Mouse (Mus musculus) lung, postnatal 14 days (tissue): ENCODE results near the gene Rasgef1b.

Experiments used
- DNase-seq: peaks from one replicate; pipeline ENCODE4 v3.0.0; 2021

Gene Rasgef1b

DNA sequence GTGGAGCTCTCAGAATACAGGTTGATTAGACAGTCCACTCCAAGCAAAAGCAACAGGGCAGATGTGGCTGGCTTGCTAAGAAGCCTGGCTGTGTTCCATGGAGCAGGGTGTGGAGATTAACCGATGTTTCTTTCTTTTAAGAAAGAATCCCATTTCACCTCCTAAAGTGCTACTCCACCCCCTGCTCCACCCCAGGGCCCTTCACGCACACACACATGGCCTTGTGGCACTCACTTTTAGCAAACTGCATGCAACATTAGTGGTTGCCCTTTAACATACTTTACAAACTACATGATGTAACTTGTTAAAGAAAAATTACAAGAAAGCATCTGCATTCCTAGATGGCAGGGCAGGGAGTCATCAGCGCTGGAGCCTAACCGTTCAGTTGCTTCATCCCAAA is 378.8 kb downstream of the Rasgef1b start:
- DNase-seq, result no peak

DNA sequence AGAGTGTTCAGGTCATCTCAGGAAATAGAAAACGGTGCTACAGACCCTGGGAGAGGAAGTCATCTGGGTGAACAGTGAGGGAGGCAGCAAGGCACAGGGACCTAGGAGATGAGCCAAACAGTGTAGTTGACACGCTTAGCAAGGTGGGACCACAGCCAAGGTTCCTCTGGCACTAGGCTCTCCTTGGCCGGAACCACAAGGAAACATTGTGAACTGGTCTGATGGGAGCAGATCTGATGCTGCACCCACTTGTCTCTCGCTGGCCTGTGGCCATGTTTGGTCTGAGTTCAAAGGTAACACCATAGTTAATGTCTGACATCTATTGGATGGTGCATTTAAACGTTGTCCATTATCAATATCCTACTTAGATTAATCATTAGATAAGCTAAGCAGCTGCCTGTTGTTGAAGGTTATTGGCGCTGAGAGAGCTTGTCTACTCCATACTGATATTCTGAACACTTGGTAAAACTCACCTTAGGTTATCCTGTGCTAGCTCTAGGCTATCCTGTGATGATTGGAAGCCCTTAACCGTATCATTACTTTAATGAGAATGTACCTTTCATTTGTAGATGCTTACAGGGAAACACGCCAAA is 380.5 kb downstream of the Rasgef1b start:
- DNase-seq, result peak; percentile 71

DNA sequence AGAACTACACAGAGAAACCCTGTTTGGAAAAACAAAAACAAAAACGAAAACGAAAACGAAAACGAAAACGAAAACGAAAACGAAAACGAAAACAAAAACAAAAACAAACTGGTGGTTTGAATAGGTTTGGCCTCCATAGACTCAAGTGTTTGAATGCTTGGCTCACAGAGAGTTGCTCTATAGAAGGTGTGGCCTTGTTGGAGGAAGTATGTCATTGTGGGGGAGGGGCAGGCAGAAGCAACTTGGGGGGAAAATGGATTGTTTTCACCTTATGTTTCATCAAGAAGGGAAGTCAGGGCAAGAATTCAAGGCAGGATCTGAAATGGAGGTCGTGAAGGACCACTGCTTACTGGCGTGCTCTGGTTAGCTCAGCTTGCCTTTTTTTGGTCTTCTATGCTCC is 386.3 kb downstream of the Rasgef1b start:
- DNase-seq, result no peak

DNA sequence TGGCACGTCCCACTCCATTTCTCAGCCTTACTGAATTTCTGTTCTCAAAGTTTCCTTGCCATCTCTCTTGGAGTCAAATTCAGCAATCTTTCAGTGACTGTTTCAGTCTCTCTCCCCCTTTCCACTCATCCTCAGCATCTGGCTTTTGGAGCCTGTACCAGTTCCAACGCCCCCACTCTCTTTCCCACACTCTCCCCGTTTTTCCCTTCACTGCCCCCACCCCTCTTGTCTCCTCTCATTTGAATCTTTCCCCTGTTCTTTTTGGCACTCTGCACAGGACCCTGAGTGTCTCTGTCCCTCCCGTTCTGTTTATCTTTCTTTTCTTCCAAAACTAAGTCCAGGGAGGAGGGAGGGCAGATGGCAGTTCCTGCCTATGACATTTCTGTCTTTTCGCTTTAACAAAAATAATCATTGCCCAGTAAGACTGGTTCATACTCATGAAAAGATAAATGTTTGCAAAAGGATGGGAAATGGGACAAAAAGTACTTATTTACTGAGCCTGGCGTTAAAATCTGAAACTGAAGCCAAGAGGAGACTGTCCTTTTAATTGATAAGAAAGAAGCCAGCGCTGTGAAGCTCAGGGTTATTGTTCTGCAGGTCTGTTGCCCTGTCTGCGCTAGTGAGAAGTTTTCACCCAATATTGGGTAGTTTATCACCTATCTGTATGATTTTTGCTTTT is 388.4 kb downstream of the Rasgef1b start:
- DNase-seq, result peak; percentile 22

DNA sequence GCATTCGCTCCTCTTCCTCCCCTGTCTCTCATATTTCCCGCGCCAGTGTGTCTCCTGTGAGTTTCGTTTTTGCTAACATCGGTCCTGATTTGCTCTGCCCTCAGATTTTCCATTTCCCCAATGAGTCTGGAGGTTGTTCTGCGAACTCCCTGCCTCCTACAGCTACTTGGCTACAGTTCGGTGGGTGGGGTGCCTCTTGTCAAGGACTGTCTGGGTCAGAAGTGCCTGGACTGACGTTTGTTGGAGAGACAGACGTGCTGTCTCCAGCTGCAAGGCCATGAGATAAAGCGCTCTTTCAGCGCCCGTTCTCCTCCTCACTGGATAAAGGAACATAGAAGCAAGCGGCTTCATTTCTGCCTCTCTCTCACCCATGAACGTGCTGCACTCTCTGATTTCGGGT is 389.1 kb downstream of the Rasgef1b start:
- DNase-seq, result peak; percentile 69

DNA sequence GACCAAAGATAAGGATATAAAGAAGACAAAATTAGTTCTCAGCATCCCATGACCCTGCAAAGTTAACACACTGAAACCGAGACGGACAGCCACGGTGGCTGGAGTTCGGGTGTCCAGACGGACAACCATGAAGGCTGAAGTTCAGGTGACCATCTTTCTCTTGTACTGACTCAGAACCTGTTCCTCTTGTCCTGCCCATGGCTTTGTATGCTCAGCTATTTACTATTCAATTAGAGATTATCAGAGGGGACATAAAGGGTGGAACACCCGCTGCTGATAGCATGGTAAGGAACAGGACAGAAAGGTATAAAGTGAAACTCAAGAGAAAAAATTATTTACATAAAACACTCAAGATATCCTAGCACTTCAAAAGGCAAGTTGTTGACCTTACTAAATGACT is 390.0 kb downstream of the Rasgef1b start:
- DNase-seq, result no peak

DNA sequence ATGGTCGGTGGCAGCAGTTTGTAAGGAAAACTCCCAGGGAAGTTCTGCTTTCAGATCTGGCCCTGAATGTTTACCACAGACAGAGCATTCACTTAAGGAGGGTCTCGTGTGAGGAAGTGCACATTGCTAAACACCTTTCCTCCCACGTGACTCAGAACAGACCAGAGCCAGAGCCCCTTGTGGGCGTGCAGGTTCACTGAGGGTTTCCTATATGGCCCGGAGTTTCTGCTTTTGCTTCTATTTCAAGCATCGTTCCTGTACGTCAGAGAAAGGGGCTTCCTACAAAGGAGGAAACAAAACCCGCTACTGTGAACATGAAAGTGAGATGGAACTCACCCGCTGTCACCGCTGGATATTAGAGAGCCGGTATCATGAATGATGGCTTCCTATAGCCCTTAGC is 392.4 kb downstream of the Rasgef1b start:
- DNase-seq, result peak; percentile 17

DNA sequence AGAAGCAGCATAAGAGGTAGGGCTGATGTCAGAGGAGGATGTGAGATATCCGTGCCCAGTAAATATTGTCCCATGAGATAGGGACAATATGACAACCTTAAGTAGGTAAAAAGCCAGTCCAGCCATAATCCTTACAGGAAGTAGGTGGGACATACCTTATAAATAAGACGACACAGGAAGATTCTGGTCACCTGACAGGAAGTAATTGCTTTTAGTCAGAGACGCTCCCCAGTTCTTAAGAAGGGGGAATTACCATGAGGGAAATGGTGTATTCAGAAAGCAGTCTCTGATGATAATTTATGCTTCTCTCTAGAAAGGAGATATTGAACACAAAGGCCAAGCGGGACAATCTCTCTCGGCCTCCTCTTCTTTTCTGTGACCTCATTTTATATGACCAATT is 394.8 kb downstream of the Rasgef1b start:
- DNase-seq, result no peak

DNA sequence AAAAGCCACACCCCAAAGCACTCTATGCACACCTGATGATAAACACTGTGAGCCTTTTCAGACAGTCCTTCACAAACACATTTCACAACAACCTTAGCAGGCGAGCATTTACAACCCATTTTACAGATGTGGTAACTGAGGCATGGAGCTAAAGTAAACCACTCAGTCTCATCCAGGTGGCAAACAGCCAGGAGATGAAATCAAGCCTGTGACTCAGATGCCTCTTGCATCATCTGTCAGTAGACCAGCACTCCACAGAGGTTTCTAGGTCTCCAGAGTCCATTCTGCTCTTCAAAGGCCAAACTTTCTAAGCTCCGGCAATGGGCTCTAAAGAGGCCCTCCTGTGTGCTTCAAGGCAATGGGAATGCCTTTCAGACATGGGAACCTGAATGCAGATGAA is 396.8 kb downstream of the Rasgef1b start:
- no peak for DNase-seq

DNA sequence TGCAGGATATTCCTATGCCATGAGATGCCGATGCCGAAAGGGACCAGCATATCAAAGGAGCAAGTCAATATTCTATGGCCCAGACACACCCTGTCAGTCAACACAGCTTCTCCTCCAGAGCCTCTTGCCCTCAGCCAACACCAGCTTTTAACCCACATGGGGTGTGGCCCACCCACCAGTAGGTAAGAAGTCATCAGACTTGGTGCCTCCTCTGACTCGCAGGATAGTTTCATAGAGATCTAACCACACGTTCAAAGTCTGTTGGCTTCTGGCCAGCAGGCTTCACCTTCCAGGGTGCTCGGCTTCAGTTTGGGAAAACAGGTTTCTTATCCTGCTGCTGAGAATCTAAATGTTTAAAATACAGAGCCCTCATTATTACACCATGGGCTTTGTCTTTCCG is 399.8 kb downstream of the Rasgef1b start:
- DNase-seq, result no peak

DNA sequence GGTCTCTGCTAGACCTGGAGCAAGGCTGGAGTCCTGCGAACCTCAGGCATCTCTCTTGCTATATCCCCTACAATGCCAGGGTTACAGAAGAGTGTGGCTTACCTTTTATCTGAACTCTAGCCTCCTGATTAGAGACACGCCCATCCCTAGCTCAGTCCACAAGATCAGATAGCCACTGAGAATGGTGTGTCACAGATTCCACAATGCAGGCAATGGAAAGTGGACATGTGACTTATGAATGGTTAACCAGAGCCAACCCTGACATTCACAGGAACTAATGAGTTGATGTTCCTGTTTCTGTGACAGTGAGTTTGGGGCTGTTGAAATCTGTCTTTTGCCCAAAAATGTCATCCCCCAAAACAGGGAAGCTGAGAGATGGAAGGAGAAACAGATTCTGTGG is 401.8 kb downstream of the Rasgef1b start:
- DNase-seq, result no peak

DNA sequence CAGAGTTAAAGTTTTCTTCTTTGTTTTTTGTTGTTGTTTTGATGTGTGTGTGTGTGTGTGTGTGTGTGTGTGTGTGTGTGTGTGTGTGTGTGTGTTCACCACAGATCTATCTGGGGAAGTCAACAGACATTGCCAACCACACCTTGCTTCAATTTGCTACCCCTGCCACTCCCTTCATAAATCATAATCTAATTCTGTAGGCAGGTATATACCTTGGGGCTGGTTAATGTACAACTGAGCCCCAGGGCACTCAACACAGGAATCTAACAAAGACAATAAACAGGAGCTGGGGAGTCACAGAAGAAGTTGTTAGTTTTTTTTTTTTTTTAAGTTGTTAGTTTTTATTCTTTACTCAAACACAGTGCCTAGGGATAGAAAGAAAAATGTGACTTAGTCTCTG is 403.6 kb downstream of the Rasgef1b start:
- no peak for DNase-seq

DNA sequence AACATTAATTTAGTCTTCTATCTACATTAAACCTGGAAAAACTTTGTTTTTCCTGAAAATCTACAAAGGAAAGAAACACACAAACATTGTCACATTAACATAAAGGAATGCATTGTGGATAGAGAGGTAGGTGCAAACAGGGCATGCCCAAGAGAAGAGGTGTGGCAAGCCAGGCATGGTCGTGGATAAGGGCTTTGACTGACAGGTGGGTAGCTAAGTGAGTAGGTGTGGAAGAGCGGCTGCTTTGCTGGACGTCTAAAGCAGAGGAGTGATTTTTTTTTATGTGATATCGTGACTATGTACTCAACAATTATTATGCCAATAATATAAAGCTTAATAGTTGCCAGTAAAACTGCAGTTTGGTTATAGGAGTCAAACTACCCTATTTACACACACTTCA is 408.1 kb downstream of the Rasgef1b start:
- DNase-seq, result no peak

DNA sequence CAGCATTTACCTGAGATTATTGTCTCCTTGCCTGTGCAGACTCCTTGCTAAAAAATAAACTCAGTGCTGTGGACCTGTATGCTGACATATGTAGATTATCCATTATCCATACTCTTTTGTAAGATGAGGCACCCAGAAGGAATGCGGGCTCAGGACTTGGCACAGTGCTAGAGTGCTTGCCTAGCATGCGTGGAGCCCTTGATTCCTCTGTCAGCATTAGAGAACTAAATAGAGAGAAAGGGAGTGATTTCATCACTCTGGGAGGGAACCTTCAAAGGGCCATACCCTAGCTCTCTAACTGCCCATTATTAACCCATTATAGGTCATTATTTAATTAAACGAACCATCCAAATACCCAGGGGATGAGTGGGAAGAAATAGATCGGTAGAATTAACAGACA is 430.9 kb downstream of the Rasgef1b start:
- DNase-seq, result no peak

DNA sequence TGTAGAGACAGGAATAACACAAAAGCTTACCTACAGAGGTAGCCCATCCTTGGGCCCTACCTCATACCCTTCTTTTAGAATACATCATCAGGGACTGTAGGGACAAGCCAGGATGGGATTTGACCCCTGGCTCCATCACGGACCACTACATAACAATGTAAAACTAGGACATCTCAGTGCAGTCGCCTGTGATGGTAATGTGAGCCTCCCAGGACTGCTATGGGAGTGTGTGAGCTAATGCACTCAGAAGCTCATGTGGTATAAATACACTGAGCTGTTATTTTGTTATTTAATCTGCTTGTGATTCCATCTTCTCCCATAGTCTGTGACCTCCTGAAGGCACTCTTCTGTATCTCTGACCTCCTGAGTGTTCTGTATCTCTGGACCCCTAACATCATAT is 432.5 kb downstream of the Rasgef1b start:
- DNase-seq, result no peak

DNA sequence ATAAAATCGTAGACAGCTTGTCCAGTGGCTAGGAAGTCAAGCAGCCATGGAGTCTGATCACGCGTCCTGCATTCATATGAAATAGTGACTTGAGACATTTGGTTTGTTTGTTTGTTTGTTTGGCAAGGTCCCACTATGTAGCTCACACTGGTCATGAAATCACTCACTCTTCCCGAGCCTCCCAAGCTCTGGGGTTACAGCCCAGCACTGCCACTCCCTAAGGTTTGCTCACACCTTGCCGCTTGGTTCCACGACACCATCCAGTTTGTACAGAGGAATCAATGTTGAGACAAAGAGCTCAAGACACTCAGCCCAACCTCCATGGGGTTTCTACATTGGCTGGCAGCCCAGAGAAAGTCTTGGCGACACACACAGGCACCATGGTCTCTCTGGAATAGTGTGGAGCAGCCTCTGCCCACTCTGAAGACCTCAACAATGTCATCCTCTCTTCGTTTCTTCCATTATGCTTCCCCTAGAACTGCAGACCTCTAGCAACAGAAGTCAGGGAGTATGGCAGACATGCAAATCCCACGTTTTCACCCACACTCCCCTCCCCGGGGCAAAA is 436.5 kb downstream of the Rasgef1b start:
- DNase-seq, result no peak

DNA sequence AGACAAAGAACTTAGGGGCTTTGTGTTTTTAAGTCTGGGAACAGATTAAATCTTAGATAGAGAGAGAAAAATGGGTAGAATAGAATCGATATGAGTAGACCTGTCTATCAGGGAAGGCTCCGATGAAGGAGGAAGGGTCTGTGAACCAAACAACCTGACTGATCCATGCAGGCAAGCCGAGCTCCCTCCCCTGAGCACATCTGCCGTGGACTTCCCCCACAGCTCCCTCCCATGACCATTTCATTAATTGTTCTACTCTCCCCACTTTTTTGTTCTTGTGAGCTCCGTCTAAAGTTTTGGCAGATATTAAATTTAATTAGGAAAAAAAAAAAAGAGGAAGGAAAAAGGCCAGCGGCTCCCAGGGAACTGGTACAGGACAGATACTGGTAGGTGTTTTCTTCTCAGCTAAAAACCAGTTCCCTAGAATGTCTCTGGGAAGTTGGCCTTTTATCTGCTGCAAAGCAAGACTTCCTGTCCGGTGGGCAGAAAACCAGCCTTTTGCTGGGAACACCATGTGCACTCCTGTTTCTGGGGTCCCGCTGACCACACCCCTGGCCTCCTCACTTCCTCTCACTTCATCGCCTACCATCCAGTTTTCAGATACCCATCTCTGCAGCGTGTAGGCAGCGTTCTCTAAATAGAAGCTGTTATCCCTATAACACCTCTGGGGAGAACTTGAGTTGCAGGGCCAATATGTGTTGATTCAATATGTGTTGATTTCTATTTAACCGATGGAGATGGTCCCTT is 437.6 kb downstream of the Rasgef1b start:
- DNase-seq, result no peak

DNA sequence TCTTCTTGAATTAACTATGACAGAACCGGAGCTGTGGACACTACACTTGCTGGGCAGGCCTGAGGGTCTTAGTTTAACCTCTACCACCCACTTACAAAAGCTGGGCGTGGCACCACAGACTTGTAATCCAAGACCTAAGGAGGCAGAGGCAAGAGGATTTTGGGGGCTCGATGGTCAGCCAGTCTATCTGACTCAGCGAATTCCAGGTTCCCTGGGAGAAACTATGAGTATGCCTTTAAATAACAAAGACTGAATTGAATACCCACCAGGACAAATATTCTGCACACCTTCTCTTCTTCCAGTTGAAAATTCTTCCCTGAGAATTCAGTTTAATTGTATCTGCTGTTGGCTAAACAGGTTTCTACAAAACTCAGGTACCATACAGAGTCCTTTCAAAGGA is 440.6 kb downstream of the Rasgef1b start:
- no peak for DNase-seq

DNA sequence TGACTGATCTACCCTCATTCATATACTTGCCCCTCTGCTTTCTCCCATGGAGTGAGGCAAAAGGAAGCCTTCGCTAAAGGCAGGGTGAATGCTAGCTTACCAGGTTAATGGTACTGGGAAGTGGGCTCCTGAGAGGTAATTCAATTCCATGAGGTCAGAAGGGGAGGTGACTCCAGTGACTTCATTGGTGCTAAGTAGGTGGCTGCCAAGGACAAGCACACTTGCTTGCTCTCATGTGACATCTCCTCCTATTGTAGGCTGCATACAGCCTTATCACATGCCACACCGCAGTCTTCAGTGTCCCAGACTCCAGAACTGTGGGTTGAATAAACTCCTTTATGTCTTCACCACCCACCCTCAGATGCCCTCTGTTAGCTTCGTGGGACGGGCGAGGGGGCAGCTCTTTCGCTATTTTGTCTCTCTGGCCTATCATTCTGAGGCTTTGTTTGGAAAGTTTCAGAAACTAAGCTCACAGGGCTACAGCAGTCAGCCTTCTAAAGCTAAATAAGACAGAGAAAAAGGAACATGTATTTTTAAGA is 441.1 kb downstream of the Rasgef1b start:
- no peak for DNase-seq

DNA sequence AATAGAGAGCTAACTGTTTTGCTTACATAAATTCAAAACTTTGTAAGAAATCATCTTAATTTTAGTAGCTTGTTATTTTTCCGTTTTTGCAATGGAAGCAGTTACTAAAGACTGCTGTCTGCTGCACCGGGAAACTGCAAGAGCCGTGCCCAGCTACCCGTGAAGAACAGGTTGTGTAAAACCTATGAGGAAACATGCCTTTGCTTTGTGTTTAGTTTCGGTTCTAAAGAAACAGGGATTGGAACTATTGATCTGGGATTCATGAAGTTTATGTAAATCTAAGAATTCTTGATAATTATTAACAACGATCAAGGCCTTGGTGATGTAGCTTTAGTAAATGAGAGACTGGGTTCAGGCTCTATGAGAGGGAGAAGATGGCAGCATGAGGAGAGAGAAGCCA is 442.3 kb downstream of the Rasgef1b start:
- no peak for DNase-seq

DNA sequence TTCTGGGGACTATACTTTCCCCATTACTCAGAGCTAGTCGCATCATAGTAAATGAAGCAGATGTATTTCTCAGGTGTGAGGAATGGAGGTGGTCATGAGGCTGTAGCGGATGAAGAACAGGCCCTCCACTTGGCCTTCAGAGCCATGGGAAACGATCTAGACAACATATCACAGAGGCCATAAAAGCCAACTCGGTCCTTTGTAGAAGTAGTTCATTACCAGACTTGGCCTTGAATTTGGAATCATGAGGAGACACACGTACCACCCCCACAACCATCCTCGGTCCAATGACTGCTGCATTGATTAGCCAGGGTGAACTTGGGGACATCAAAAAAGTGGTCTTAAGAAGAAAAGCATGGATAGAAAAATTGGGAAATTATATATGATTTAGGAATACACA is 442.8 kb downstream of the Rasgef1b start:
- DNase-seq, result no peak

DNA sequence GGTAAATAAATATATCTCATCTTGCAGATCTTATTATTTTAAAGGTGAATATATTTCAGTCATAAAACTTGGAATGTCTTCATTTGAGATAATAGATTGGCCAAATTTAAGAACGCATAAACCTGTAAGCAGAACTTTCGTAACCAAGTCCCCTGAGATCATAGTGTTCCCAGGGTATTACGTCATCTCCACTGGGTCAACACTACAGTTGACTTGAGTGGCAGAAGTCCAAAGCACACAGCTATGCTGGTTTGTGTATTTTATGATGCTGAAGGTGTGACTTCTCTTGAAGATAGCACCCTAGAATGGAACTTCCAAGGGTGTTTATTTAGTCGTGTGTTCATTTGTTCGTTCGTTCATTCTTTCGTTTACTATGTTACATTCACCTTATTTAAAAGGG is 444.5 kb downstream of the Rasgef1b start:
- peak; percentile 56 for DNase-seq

DNA sequence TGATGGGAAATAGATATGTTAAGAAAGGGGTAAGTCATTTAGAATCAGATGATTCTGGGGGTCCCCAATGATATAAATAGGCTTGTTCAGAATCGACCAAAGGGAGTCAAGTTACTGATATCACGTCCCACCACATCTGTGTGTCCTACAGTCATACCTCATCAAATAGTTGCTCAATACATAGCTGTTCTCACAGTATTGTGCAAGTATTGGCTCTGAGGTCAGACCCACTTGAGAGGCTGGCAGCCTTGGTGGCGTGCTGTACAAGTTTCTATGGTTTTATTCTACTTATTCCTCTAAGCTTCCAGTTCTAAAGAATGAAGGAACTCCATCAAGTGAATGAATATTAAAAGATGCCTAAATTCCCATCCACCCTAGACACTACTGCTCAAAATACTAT is 445.2 kb downstream of the Rasgef1b start:
- peak; percentile 66 for DNase-seq

DNA sequence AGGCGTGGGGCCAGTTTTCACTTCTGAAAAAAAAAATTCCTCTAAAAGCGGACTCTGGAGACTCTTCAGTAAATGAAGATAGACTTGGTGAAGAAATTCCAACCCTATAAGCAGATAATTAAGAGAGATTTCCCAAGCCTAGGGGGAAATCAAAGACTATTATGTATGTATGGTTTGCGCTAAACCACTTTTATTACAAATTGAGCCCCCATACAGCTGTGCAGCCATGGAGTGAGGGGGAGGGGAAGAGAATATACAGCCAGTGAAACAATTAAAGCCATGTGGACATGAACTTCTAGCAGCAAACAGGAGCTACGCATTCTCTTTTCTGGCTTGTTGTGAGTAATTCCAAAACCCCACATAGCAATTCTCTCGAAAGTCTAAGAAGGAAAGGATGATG is 448.3 kb downstream of the Rasgef1b start:
- no peak for DNase-seq
